ENCODE assay signal across 8 mouse cellular contexts in the genomic region with DNA sequence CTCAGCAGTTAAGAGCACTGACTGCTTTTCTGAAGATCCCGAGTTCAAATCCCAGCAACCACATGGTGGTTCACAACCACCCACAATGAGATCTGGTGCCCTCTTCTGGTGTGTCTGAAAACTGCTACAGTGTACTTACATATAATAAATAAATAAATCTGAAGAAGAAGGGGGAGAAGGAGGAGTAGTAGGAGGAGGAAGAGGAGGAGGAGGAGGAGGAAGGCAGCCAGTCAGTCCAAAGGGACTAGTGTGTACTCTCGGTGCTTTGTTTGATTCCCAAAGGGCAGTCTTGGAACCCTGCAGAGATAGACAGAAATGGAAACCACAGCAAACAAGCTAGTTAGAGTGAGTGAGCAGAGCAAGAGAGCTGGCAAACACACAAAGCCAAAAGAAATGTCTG. TPM values are rescaled to one million over a fixed set of nuclear protein-coding genes. Genes with fewer than 3 reads are reported as not detected.
A peak's percentile ranks its signal among the peaks of the same experiment; 100 is the strongest.
DNase-seq lines count a peak whose midpoint lies in the region; ATAC-seq lines count a peak whose summit lies in the region.
"Not testable (repeated sequence)": the region's sequence is repeated elsewhere in the genome, so short reads cannot be mapped to it uniquely, and the experiment has no call there.
"Had no signal": no experiment of that assay in that cellular context is flagged by ENCODE, and none has a peak within 500 bp of the region (broad histone marks: within the 10 kb centered on the region; RNA-seq: fewer than 3 reads in every experiment).

No protein-coding gene starts in this region.

- H3K4me2 ChIP-seq in liver, embryonic 11.5 days; neural tube, embryonic 11.5 days (ENCODE audit: low read depth): not testable (repeated sequence)

- in situ Hi-C loops in ES-E14 (cut with MboI; ENCODE audit: low sequenced_read_pairs in 2 of 2, unreplicated experiment in 2 of 2), result not testable (repeated sequence)

- H3K9me3 ChIP-seq in ES-E14 (ENCODE audit: control insufficient read depth, insufficient read depth, low read depth, low read length); hindbrain, embryonic 10.5 days; liver, embryonic 11.5 days (ENCODE audit: control insufficient read depth, low read length); neural tube, embryonic 11.5 days (ENCODE audit: control insufficient read depth, low read length): not testable (repeated sequence)

- H3K9ac ChIP-seq in ES-E14 (ENCODE audit: insufficient read depth, low read depth, low read length, poor library complexity, severe bottlenecking); liver, embryonic 11.5 days (ENCODE audit: low read depth, low read length); neural tube, embryonic 11.5 days (ENCODE audit: low read length): not testable (repeated sequence)

- 38% methylated on average over 2 of the region's 2 CpGs for WGBS in hindbrain, embryonic 10.5 days
- WGBS in liver, embryonic 11.5 days, result 45% methylated on average over 2 of the region's 2 CpGs
- 40% methylated on average over 2 of the region's 2 CpGs for WGBS in neural tube, embryonic 11.5 days

- not testable (repeated sequence) for H3K27ac ChIP-seq in ES-E14 (ENCODE audit: insufficient read depth, low read depth, low read length, poor library complexity, severe bottlenecking); hindbrain, embryonic 10.5 days; liver, embryonic 11.5 days (ENCODE audit: low read depth, low read length); neural tube, embryonic 11.5 days (ENCODE audit: low read depth, low read length)

- not testable (repeated sequence) for H3K27me3 ChIP-seq in hindbrain, embryonic 10.5 days (ENCODE audit: insufficient read depth, poor library complexity, severe bottlenecking); liver, embryonic 11.5 days (replicated peaks; ENCODE audit: control insufficient read depth, insufficient read depth, low read length); neural tube, embryonic 11.5 days (ENCODE audit: control insufficient read depth, insufficient read depth, low read length)

- H3K4me3 ChIP-seq in ES-E14 (ENCODE audit: insufficient read depth in 1 of 2, low read depth in 1 of 2, low read length in 2 of 2, poor library complexity in 1 of 2, severe bottlenecking in 1 of 2); hindbrain, embryonic 10.5 days; liver, embryonic 11.5 days (ENCODE audit: low read depth, low read length); neural tube, embryonic 11.5 days (ENCODE audit: low read depth, low read length): not testable (repeated sequence)

- not testable (repeated sequence) for H3K36me3 ChIP-seq in ES-E14 (ENCODE audit: control insufficient read depth, insufficient read depth, low read length, poor library complexity, severe bottlenecking); hindbrain, embryonic 10.5 days; liver, embryonic 11.5 days (ENCODE audit: control insufficient read depth, insufficient read depth, low read length); neural tube, embryonic 11.5 days (ENCODE audit: control insufficient read depth, insufficient read depth, low read length)

- DNase-seq in ES-E14 (ENCODE audit: low read depth, low spot score) (peak; percentile 100), adipocyte (ENCODE audit: low spot score) (peak; percentile 88)
- peak; percentile 48 for DNase-seq in embryo, embryonic 10.5 days (ENCODE audit: low spot score)
- peak; percentile 45 for DNase-seq in hindbrain, embryonic 10.5 days (ENCODE audit: low spot score)
- DNase-seq in liver, embryonic 11.5 days (ENCODE audit: low spot score), result peak; percentile 77
- peak; percentile 25 for DNase-seq in neural tube, embryonic 11.5 days (ENCODE audit: low spot score)
- DNase-seq in thymus, postnatal 4 days, result peak; percentile 47

- ATAC-seq in liver, embryonic 11.5 days (replicated peaks; ENCODE audit: low FRiP score); neural tube, embryonic 11.5 days (ENCODE audit: insufficient read depth, low FRiP score, low TSS enrichment): not testable (repeated sequence)

- not testable (repeated sequence) for H3K4me1 ChIP-seq in ES-E14 (ENCODE audit: control insufficient read depth in 2 of 2, insufficient read depth in 2 of 2, low read length in 2 of 2, poor library complexity in 1 of 2); hindbrain, embryonic 10.5 days (replicated peaks); liver, embryonic 11.5 days (replicated peaks; ENCODE audit: control insufficient read depth, insufficient read depth, low read length); neural tube, embryonic 11.5 days (ENCODE audit: control insufficient read depth, insufficient read depth, low read length)

RNA-seq across cellular contexts. Expression of a gene that starts 40.3 kb away (rescaled TPM):
- 53.2 and 68.9 TPM in 2 replicates for total RNA-seq in ES-E14 (2012; rRNA removed)
- polyA plus RNA-seq in hindbrain, embryonic 10.5 days (2016; fragmentation: Nextera tagmentation; extraction: Ambion mirVana), result 22.7 and 25.0 TPM in 2 replicates
- 24.3 and 25.7 TPM in 2 replicates for polyA plus RNA-seq in liver, embryonic 11.5 days (2014; fragmentation: Nextera tagmentation; extraction: Ambion mirVana)
- polyA plus RNA-seq in neural tube, embryonic 11.5 days (2014; fragmentation: Nextera tagmentation; extraction: Ambion mirVana), result 18.4 TPM in 2 replicates
- polyA plus RNA-seq: inflammation-experienced regulatory T-cells, adult 6 months had no signal

Comparison
In these comparisons a context has a peak if more than half of its experiments do, and no peak if none do; other contexts are left out.
1. DNase-seq: peak in every context shown above with its lines; median percentile 100 in ES-E14; 88 in adipocyte; 77 in liver, embryonic 11.5 days; 48 in embryo, embryonic 10.5 days; 47 in thymus, postnatal 4 days; 45 in hindbrain, embryonic 10.5 days; 25 in neural tube, embryonic 11.5 days.